Mouse (Mus musculus) neural tube, embryonic 10.5 days (tissue): ENCODE measurements around the gene Actr3b.
"Not testable (repeated sequence)": the region's sequence is repeated elsewhere in the genome, so short reads cannot be mapped to it uniquely, and the experiment has no call there.

Source experiments
- DNase-seq: peaks from one replicate; pipeline ENCODE4 v3.0.0-alpha.2; 2017; ENCODE audit warnings: low spot score; ENCODE audit errors: extremely low spot score

The Actr3b gene

GRCm38 (mm10) chr5:25773921-25774790, 14.4 kb downstream of the Actr3b start:
- DNase-seq, result no peak

DNA sequence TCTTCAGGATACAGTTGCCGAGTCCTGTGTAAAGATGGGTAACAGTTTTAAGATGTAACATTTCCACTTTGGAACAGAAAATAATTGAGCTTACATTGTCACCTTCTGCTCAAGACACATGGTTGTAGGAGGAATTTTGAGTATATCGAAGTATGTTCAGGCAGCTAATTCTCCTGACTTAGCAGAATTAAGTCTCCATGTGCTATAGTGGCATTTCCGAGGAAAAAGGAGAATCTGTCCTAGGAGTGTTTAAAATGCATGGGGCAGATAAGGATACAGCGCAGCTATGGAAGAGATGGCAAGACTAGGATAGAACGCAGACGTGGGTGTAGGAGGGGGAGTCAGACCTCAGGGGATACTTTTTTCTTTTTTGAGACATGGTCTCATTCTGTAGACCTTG, 31.8 kb downstream of the Actr3b start:
- no peak for DNase-seq

GRCm38 (mm10) chr5:25797776-25798175, 38.0 kb downstream of the Actr3b start:
- DNase-seq, result no peak

- no peak for DNase-seq
Observed at GRCm38 (mm10) chr5:25800929-25801328, 41.1 kb downstream of the Actr3b start.

DNA sequence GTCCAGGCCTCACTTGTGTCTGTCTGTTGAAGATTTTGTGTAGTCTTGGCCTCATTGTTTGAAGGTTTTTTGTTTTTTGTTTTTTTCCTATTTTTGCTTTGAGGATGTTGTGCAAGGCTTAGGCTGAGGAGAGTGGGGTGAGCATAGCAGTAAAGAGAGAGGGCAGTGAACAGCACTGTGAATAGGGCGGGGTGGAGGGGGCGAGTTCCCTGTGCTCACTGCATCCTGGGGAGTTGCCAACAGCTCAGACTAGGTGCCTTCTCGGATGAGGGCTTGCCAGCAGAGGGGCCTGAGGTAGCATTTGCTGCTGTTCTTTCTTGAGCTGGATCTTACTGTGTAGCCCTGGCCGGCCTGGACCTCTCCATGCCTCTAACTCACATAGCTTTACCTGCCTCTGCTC, 41.9 kb downstream of the Actr3b start:
- DNase-seq, result no peak

DNA sequence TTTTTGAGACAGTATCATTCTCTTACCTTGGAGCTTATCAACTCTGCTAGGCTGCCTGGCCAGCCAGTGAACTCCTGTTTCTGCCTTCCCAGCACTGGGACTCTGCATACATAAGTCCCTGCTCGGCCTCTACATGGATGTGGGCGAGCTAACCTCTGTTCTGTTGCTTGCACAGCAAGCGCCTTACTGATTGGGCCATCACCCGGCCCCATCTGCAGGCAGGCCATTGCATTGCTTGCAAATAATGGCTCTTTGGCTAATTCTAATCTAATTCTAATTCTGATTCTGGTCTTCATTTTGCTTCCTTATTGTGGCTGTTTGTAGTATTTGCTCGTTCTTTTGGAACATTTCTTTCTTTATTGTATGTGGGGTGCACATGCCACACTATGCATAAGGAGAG, 44.8 kb downstream of the Actr3b start:
- DNase-seq, result no peak

DNA sequence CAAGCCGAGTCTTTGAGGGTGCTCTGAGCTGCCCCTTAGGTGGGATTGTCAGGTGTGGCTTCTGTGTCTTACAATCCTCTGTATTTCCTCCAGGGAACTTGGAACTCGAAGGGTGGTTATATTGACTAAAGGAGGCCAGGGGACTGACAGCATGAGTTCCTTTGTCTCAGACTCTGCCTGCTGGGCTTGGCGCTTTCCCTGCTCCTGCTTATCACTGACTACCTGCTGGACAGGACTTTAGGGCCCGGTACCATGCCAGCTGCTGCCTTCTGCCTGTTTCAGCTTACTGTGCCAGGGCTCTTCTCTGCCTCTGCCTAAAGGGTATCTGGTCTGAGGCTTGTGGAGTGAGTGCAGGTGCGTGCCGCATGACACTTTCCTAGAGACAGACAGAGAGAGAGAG, 53.1 kb downstream of the Actr3b start:
- DNase-seq, result no peak

GRCm38 (mm10) chr5:25829308-25830094, 69.7 kb downstream of the Actr3b start:
- DNase-seq, result no peak

GRCm38 (mm10) chr5:25830802-25831201, 71.0 kb downstream of the Actr3b start:
- DNase-seq, result no peak

DNA sequence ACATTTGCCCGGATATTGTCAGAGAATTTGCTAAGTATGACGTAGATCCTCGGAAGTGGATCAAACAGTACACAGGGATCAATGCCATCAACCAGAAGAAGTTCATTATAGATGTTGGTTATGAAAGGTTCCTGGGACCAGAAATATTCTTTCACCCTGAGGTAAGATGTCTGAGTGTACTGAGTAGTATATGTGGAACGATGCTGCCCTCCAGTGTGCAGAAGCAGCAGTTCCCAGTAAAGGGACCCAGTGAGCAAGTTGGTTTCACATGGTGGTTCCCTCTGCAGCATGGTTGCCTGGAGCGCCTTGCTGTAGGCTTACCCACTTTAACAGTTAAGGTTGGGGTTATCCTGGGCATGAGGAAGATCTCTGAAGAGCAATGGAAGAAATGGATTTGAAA, 71.8 kb downstream of the Actr3b start:
- DNase-seq, result peak; percentile 31

DNA sequence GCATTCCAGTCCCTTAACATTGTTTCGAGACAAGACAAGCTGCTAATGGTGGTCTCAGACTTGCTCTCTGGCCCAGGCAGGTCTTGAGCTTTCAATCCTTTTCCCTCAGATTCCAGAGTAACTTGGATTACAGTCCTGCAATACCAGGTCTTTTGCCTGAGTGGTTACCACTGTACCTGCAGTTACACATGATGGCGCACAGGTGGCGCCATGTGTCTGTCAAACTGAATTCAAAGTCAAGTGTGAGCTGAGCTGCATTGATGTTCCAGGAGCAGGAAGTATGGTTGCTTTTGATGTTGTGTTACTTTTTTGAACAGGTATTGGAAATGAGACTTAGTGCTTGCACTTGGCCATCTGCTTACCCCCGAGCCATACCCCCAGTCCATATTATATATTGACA, 79.6 kb downstream of the Actr3b start:
- DNase-seq, result peak; percentile 50

- DNase-seq, result no peak
Observed at GRCm38 (mm10) chr5:25846558-25846957, 86.8 kb downstream of the Actr3b start.

GRCm38 (mm10) chr5:25847154-25847553, 87.4 kb downstream of the Actr3b start:
- DNase-seq, result no peak

- DNase-seq, result peak; percentile 46
Observed at GRCm38 (mm10) chr5:25848058-25848457, 88.3 kb downstream of the Actr3b start.

DNA sequence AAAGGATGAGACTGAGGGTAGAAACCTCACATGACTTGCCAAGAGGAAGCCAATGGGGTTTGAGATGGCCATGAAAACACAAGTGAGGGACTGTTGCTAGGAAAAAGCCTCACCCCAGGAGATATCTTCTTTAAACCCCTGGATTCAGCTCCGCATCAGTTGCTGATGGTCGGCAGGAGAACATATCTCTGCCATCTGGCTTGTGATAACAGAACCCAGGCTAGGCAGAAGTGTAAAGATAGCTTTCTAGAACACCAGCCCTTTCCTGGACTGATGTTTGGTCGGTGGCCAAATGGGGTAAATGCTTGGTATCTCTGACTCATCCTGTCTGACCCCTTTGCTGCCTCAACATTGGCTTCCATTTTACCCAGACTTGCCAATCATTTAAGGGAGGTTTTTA, 106.4 kb downstream of the Actr3b start:
- no peak for DNase-seq

GRCm38 (mm10) chr5:25869880-25870279, 110.1 kb downstream of the Actr3b start:
- no peak for DNase-seq

- no peak for DNase-seq
Observed at GRCm38 (mm10) chr5:25870632-25871031, 110.8 kb downstream of the Actr3b start.

- DNase-seq, result no peak
Observed at GRCm38 (mm10) chr5:25871342-25872023, 111.7 kb downstream of the Actr3b start.

- DNase-seq, result no peak
Observed at GRCm38 (mm10) chr5:25873046-25873445, 113.2 kb downstream of the Actr3b start.

- DNase-seq, result not testable (repeated sequence)
Observed at GRCm38 (mm10) chr5:25875927-25876326, 116.1 kb downstream of the Actr3b start.

- no peak for DNase-seq
Observed at GRCm38 (mm10) chr5:25877281-25877680, 117.5 kb downstream of the Actr3b start.

DNA sequence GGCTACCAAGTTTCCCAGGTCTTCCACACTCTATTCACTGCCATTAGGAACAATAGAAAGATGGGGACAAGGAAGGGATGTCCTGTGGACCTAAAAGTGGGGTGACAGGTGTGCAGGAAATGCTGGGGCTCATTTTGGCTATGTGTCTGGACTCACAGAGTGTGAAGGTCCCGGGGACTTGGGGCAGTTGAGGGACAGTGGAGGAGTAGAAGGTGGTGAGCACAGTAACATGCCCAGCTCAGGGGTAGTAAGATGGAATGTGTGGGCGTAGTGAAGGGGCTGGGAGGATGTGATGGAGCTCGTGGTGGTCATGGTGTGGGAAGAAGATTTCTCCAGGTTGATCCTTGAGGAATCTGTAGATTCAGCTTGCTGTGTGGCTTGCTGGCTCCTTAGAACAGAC, 118.2 kb downstream of the Actr3b start:
- no peak for DNase-seq
